Mouse (Mus musculus): Measurements from ENCODE around the gene Bbof1. TPM values are rescaled to one million over a fixed set of nuclear protein-coding genes. Genes with fewer than 3 reads are reported as not detected.

The Bbof1 gene
- total RNA-seq, 1 experiment, result 1.2 TPM

DNA sequence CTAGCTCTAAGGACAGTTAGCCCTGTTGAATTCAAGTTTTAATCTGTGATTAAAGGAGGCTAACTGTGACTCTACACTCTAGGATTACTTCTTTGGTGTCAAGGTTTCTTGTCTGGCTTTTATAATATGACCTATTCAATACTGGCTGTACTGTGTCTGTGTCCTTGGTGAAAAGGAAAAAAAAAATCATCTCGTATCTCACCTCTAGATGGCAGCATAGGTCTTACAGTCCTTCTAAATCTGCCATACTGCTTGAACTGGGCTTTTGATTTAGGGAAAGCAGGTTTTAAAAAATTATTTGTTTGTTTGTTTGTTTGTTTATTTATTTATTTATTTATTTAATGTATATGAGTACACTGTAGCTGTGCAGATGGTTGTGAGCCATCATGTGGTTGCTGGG is 59.8 kb downstream of the Bbof1 start:
- in situ Hi-C loops (cut with MboI; ENCODE audit: low sequenced_read_pairs in 2 of 2, unreplicated experiment in 2 of 2), result no loop called here
- TF ChIP-seq HCFC1 (IDR thresholded peaks at IDR 0.05; ENCODE audit: borderline replicate concordance, insufficient read depth, low read length) (no peak), MAFK (IDR thresholded peaks at IDR 0.05; ENCODE audit: insufficient read depth, low read depth, low read length) (no peak), ZC3H11A (IDR thresholded peaks at IDR 0.05; ENCODE audit: borderline replicate concordance, low read depth, low read length) (no peak), CHD2 (IDR thresholded peaks at IDR 0.05; ENCODE audit: low read depth, low read length) (no peak), ZNF384 (IDR thresholded peaks at IDR 0.05; ENCODE audit: low read depth, low read length) (peak; percentile 63)
- no peak overlapping the region for H3K27ac ChIP-seq (ENCODE audit: insufficient read depth, low read depth, low read length, poor library complexity, severe bottlenecking)
- peak; percentile 52 for DNase-seq (ENCODE audit: low read depth, low spot score)
- H3K9ac ChIP-seq (ENCODE audit: insufficient read depth, low read depth, low read length, poor library complexity, severe bottlenecking), result no peak overlapping the region
- no peaks in the 10 kb centered on the region for H3K4me1 ChIP-seq (ENCODE audit: control insufficient read depth in 2 of 2, insufficient read depth in 2 of 2, low read length in 2 of 2, poor library complexity in 1 of 2)
- peaks cover 9% of the 10 kb centered on the region for H3K36me3 ChIP-seq (ENCODE audit: control insufficient read depth, insufficient read depth, low read length, poor library complexity, severe bottlenecking)
- no peak overlapping the region for H3K4me3 ChIP-seq (ENCODE audit: insufficient read depth in 1 of 2, low read depth in 1 of 2, low read length in 2 of 2, poor library complexity in 1 of 2, severe bottlenecking in 1 of 2)
- H3K9me3 ChIP-seq (ENCODE audit: control insufficient read depth, insufficient read depth, low read depth, low read length), result no peaks in the 10 kb centered on the region

DNA sequence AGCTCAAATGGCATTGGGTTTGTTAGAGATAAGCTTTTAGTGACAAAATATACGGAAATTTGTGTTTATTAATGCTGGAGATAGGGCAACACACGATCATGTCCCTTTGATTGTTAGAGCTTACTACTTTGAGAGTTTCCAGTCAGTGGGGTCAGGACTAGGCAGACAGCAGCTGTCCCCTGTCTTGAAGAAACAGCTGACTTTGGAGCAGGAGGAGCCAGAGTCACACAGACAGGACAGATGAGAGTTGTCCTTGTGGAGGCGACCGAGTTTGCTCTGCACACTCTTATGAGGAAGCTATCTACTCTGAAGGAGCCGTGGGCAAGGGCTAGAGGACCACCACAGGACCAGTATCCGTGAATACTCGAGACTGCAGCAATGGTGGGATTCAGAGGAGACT is 70.1 kb downstream of the Bbof1 start:
- no peak for TF ChIP-seq ZC3H11A (IDR thresholded peaks at IDR 0.05; ENCODE audit: borderline replicate concordance, low read depth, low read length)
- in situ Hi-C loops (cut with MboI; ENCODE audit: low sequenced_read_pairs in 2 of 2, unreplicated experiment in 2 of 2), result no loop called here
- no peak overlapping the region for H3K4me3 ChIP-seq (ENCODE audit: insufficient read depth in 1 of 2, low read depth in 1 of 2, low read length in 2 of 2, poor library complexity in 1 of 2, severe bottlenecking in 1 of 2)
- H3K4me1 ChIP-seq (ENCODE audit: control insufficient read depth in 2 of 2, insufficient read depth in 2 of 2, low read length in 2 of 2, poor library complexity in 1 of 2), result peaks cover 0 to 3% of the 10 kb centered on the region in 2 experiments; a peak in 1 of 4 replicates
- H3K9ac ChIP-seq (ENCODE audit: insufficient read depth, low read depth, low read length, poor library complexity, severe bottlenecking), result no peak overlapping the region
- H3K9me3 ChIP-seq (ENCODE audit: control insufficient read depth, insufficient read depth, low read depth, low read length), result no peaks in the 10 kb centered on the region
- peaks cover 4% of the 10 kb centered on the region; the same call in 1 of the 2 replicates for H3K36me3 ChIP-seq (ENCODE audit: control insufficient read depth, insufficient read depth, low read length, poor library complexity, severe bottlenecking)
- no peak overlapping the region for H3K27ac ChIP-seq (ENCODE audit: insufficient read depth, low read depth, low read length, poor library complexity, severe bottlenecking)
- DNase-seq (ENCODE audit: low read depth, low spot score), result no peak

GRCm38 (mm10) chr12:84481251-84481650 is 72.4 kb downstream of the Bbof1 start:
- H3K9me3 ChIP-seq (ENCODE audit: control insufficient read depth, insufficient read depth, low read depth, low read length), result no peaks in the 10 kb centered on the region
- no peak overlapping the region for H3K9ac ChIP-seq (ENCODE audit: insufficient read depth, low read depth, low read length, poor library complexity, severe bottlenecking)
- peaks cover 4% of the 10 kb centered on the region; the same call in 1 of the 2 replicates for H3K36me3 ChIP-seq (ENCODE audit: control insufficient read depth, insufficient read depth, low read length, poor library complexity, severe bottlenecking)
- in situ Hi-C loops (cut with MboI; ENCODE audit: low sequenced_read_pairs in 2 of 2, unreplicated experiment in 2 of 2), result no loop called here
- no peak overlapping the region for H3K27ac ChIP-seq (ENCODE audit: insufficient read depth, low read depth, low read length, poor library complexity, severe bottlenecking)
- DNase-seq (ENCODE audit: low read depth, low spot score), result no peak
- H3K4me1 ChIP-seq (ENCODE audit: control insufficient read depth in 2 of 2, insufficient read depth in 2 of 2, low read length in 2 of 2, poor library complexity in 1 of 2), result peaks cover 0 to 3% of the 10 kb centered on the region in 2 experiments; a peak in 1 of 4 replicates
- H3K4me3 ChIP-seq (ENCODE audit: insufficient read depth in 1 of 2, low read depth in 1 of 2, low read length in 2 of 2, poor library complexity in 1 of 2, severe bottlenecking in 1 of 2), result no peak overlapping the region
- TF ChIP-seq MAFK (IDR thresholded peaks at IDR 0.05; ENCODE audit: insufficient read depth, low read depth, low read length), result no peak
- no peak for TF ChIP-seq ZC3H11A (IDR thresholded peaks at IDR 0.05; ENCODE audit: borderline replicate concordance, low read depth, low read length)

DNA sequence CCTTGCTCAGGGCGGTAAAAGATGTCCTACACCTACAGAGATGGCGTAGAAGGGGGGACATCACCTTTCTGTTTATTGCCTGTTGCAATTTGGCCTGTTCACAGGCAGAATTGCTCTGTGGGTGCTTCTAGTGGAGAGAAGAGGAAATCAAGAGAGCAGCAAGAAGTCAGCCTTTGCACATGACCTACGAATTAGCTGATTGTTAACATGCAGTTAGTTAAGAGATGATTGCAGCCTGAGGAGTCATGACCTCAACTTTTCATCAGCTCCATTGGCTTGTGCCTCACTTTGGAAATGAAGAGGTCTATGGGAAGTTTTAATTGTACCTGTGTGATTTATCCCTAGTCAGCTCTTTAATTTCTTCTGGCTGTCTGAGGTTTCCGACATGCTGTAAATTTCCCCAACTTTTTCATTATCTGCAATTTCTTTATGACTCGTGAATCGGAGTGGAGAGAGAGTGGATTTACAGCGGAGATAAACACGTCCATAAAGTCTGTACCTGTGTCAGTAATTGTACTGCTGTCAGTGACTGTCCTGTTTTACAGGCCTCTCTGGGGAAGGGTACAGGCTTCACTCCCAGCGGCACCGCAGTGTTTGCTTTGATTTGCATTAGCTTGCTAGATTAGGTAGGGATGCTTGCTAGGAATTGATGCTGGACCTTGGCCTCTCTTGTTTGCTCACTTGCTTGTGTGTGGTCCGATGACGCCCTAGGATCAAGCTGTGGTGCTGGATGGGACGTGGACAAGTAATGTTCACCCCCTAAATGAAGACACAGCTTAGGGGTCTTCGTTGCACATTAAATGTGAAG is 74.1 kb downstream of the Bbof1 start:
- DNase-seq (ENCODE audit: low read depth, low spot score), result no peak
- TF ChIP-seq CHD2 (IDR thresholded peaks at IDR 0.05; ENCODE audit: low read depth, low read length) (no peak), ZNF384 (IDR thresholded peaks at IDR 0.05; ENCODE audit: low read depth, low read length) (no peak), ZC3H11A (IDR thresholded peaks at IDR 0.05; ENCODE audit: borderline replicate concordance, low read depth, low read length) (no peak), MAFK (IDR thresholded peaks at IDR 0.05; ENCODE audit: insufficient read depth, low read depth, low read length) (no peak), HCFC1 (IDR thresholded peaks at IDR 0.05; ENCODE audit: borderline replicate concordance, insufficient read depth, low read length) (no peak)
- Histone ChIP-seq H3K27ac (ENCODE audit: insufficient read depth, low read depth, low read length, poor library complexity, severe bottlenecking) (no peak overlapping the region), H3K9ac (ENCODE audit: insufficient read depth, low read depth, low read length, poor library complexity, severe bottlenecking) (no peak overlapping the region), H3K4me3 (ENCODE audit: insufficient read depth in 1 of 2, low read depth in 1 of 2, low read length in 2 of 2, poor library complexity in 1 of 2, severe bottlenecking in 1 of 2) (no peak overlapping the region), H3K36me3 (ENCODE audit: control insufficient read depth, insufficient read depth, low read length, poor library complexity, severe bottlenecking) (peaks cover 4% of the 10 kb centered on the region; the same call in 1 of the 2 replicates), H3K4me1 (ENCODE audit: control insufficient read depth in 2 of 2, insufficient read depth in 2 of 2, low read length in 2 of 2, poor library complexity in 1 of 2) (peaks cover 5 to 6% of the 10 kb centered on the region in 2 experiments; a peak in 3 of 4 replicates), H3K9me3 (ENCODE audit: control insufficient read depth, insufficient read depth, low read depth, low read length) (no peaks in the 10 kb centered on the region)
- in situ Hi-C loops (cut with MboI; ENCODE audit: low sequenced_read_pairs in 2 of 2, unreplicated experiment in 2 of 2), result no loop called here
